Mouse (Mus musculus): ENCODE data around the gene Vmn2r15. TPM values are rescaled to one million over a fixed set of nuclear protein-coding genes. Genes with fewer than 3 reads are reported as not detected.

Gene Vmn2r15
- polyA plus RNA-seq (2012; fragmentation: generic; extraction: Trizol) = not detected

DNA sequence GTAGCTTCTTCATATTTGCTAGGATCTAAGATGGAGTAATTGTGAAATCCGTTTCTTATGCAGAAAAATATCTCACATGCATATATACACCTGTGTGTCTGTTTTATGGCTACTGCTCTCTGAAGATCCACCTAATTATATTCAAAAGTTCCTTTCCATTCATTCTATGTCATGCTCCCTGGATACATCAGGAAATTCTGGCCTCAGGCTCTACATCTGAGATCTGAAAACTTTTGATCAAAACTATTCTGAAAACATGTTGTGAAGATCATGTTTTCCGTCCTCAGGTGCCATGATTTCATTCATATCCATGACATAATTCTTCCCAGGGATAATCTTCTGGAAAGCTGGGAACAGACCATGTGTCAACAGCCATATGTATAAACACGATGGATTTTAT, at the start of gene Vmn2r15:
Gene Vmn2r15 (minus strand): TSS at position 101 of the 400 bp plus-strand sequence.

DNA sequence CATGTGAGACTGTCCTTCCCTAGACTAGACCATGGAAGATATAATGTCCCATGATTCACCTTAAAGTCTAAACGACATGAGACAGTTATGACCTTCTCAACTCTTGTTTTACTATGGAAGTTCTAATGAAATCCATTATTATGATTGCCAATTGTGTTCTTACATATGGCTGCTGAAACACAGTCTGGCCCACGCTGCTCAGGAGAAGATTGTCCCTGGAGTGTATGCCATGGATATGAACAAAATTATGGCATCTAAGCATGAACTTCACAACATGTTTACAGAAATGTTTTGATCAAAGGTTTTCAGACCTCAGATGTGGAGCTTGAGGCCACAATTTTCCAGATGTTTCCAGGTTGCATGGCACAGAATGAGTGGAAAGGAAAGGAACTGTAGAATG, 32.4 kb upstream of the Vmn2r15 start, which contains the start of gene Vmn2r16:
Gene Vmn2r16 (plus strand): TSS at position 301 of the 400 bp plus-strand sequence.

Other genes with a start within 250 kb of the Vmn2r15 start
- not detected for gene Vmn2r11, start 238.1 kb downstream of the Vmn2r15 start, polyA plus RNA-seq (2012; fragmentation: generic; extraction: Trizol)
- not detected for gene Vmn2r12, start 199.7 kb downstream of the Vmn2r15 start, polyA plus RNA-seq (2012; fragmentation: generic; extraction: Trizol)
- gene Vmn2r13, start 105.4 kb downstream of the Vmn2r15 start, polyA plus RNA-seq (2012; fragmentation: generic; extraction: Trizol) = under 1 TPM in 1 of 2 experiments, not detected in 1; 0.01 TPM
- gene Vmn2r14, start 72.9 kb downstream of the Vmn2r15 start, polyA plus RNA-seq (2012; fragmentation: generic; extraction: Trizol) = not detected
- gene Vmn2r16, start 32.5 kb upstream of the Vmn2r15 start, polyA plus RNA-seq (2012; fragmentation: generic; extraction: Trizol) = not detected
- gene Vmn2r17, start 122.0 kb upstream of the Vmn2r15 start, polyA plus RNA-seq (2012; fragmentation: generic; extraction: Trizol) = not detected

All from C3H10T1/2 (cell line).